ENCODE assay signal across 11 mouse cellular contexts in genomic region chr13:6642453-6642852, GRCm38 (mm10). TPM values are rescaled to one million over a fixed set of nuclear protein-coding genes. Genes with fewer than 3 reads are reported as not detected.
DNase-seq lines count a peak whose midpoint lies in the region; ATAC-seq and TF ChIP-seq lines count a peak whose summit lies in the region.
"Had no signal": no experiment of that assay in that cellular context is flagged by ENCODE, and none has a peak within 500 bp of the region (broad histone marks: within the 10 kb centered on the region; RNA-seq: fewer than 3 reads in every experiment).

No protein-coding gene starts in this region.

- DNase-seq in spleen, postnatal 36 days (ENCODE audit: low spot score in 2 of 2), result peak; percentile 36 to 41
- DNase-seq in spleen, adult 12 weeks (ENCODE audit: low spot score), result no peak
- peak; percentile 36 for DNase-seq in adrenal gland, postnatal 14 days
- DNase-seq in stomach, postnatal 0 days (ENCODE audit: low spot score), result no peak
- no peak for DNase-seq in right cerebral cortex, adult 2 months (ENCODE audit: low spot score in 2 of 2)
- DNase-seq: embryo, embryonic 11 days had no signal

- peak; percentile 40 for ATAC-seq in intestine, embryonic 15.5 days
- ATAC-seq in stomach, postnatal 0 days (ENCODE audit: low FRiP score, low TSS enrichment), result peak; percentile 57
- no peak for ATAC-seq in cerebellum, adult (ENCODE audit: insufficient number of reproducible peaks, low FRiP score, low TSS enrichment)
- ATAC-seq in forebrain, embryonic 12.5 days (ENCODE audit: low FRiP score), result no peak

- no peak overlapping the region for H3K9ac ChIP-seq in intestine, embryonic 15.5 days
- no peak overlapping the region for H3K9ac ChIP-seq in stomach, postnatal 0 days (ENCODE audit: low read length)
- no peak overlapping the region for H3K9ac ChIP-seq in forebrain, embryonic 12.5 days
- H3K9ac ChIP-seq: liver, embryonic 15.5 days had no signal

- peaks cover 7% of the 10 kb centered on the region; the same call in 1 of the 2 replicates for H3K4me1 ChIP-seq in intestine, embryonic 15.5 days (replicated peaks)
- peaks cover 3% of the 10 kb centered on the region for H3K4me1 ChIP-seq in stomach, postnatal 0 days (replicated peaks; ENCODE audit: control insufficient read depth, insufficient read depth)
- H3K4me1 ChIP-seq in forebrain, embryonic 12.5 days, result peaks cover 6% of the 10 kb centered on the region

- no peaks in the 10 kb centered on the region for H3K36me3 ChIP-seq in intestine, embryonic 15.5 days
- H3K36me3 ChIP-seq in stomach, postnatal 0 days (ENCODE audit: control insufficient read depth, insufficient read depth, low read length), result no peaks in the 10 kb centered on the region
- H3K36me3 ChIP-seq in forebrain, embryonic 12.5 days (replicated peaks), result no peaks in the 10 kb centered on the region
- H3K36me3 ChIP-seq: liver, embryonic 15.5 days had no signal

- TF ChIP-seq EP300 in stomach, postnatal 0 days (optimal IDR thresholded peaks at IDR 0.05), result no peak

- H3K27me3 ChIP-seq in intestine, embryonic 15.5 days (replicated peaks), result no peaks in the 10 kb centered on the region
- no peaks in the 10 kb centered on the region for H3K27me3 ChIP-seq in stomach, postnatal 0 days (ENCODE audit: control insufficient read depth, insufficient read depth, low read length)
- peaks cover 6% of the 10 kb centered on the region; the same call in 1 of the 2 replicates for H3K27me3 ChIP-seq in forebrain, embryonic 12.5 days

- H3K9me3 ChIP-seq in intestine, embryonic 15.5 days, result no peaks in the 10 kb centered on the region
- no peaks in the 10 kb centered on the region for H3K9me3 ChIP-seq in stomach, postnatal 0 days (ENCODE audit: control insufficient read depth, low read length)
- H3K9me3 ChIP-seq in forebrain, embryonic 12.5 days, result no peaks in the 10 kb centered on the region
- H3K9me3 ChIP-seq: liver, embryonic 15.5 days had no signal

- H3K4me3 ChIP-seq in intestine, embryonic 15.5 days (replicated peaks), result no peak overlapping the region
- no peak overlapping the region for H3K4me3 ChIP-seq in stomach, postnatal 0 days (ENCODE audit: low read depth, low read length)
- H3K4me3 ChIP-seq in forebrain, embryonic 12.5 days (replicated peaks), result no peak overlapping the region
- H3K4me3 ChIP-seq: liver, embryonic 15.5 days; myocyte had no signal

- H3K27ac ChIP-seq in intestine, embryonic 15.5 days, result no peak overlapping the region
- H3K27ac ChIP-seq in stomach, postnatal 0 days (replicated peaks), result no peak overlapping the region
- no peak overlapping the region for H3K27ac ChIP-seq in forebrain, embryonic 12.5 days
- H3K27ac ChIP-seq: liver, embryonic 15.5 days had no signal

- TF ChIP-seq CTCF in stomach, postnatal 0 days (IDR thresholded peaks at IDR 0.05; ENCODE audit: low read depth), result no peak

- WGBS in intestine, embryonic 15.5 days, result 81% methylated on average over 5 of the region's 5 CpGs
- WGBS in stomach, postnatal 0 days, result 80% methylated on average over 5 of the region's 5 CpGs
- WGBS in forebrain, embryonic 12.5 days, result 91% methylated on average over 5 of the region's 5 CpGs

- no peak overlapping the region for H3K4me2 ChIP-seq in intestine, embryonic 15.5 days (replicated peaks)
- no peak overlapping the region for H3K4me2 ChIP-seq in stomach, postnatal 0 days (replicated peaks; ENCODE audit: low read depth)
- H3K4me2 ChIP-seq in forebrain, embryonic 12.5 days, result no peak overlapping the region
- H3K4me2 ChIP-seq: liver, embryonic 15.5 days had no signal

RNA-seq across cellular contexts. Expression of gene Pfkp, which starts 6.1 kb away (rescaled TPM):
- total RNA-seq in adrenal gland, postnatal 14 days (2021), result 50.8 and 57.1 TPM in 2 replicates
- polyA plus RNA-seq in intestine, embryonic 15.5 days (2015; fragmentation: Nextera tagmentation; extraction: Ambion mirVana), result 98.5 and 102 TPM in 2 replicates
- 34.7 and 41.1 TPM in 2 replicates for polyA plus RNA-seq in stomach, postnatal 0 days (2015; fragmentation: Nextera tagmentation; extraction: Ambion mirVana)
- polyA plus RNA-seq in forebrain, embryonic 12.5 days (2016; fragmentation: Nextera tagmentation; extraction: Ambion mirVana), result 29.6 and 30.1 TPM in 2 replicates

Comparison
In these comparisons a context has a peak if more than half of its experiments do, and no peak if none do; other contexts are left out.
1. DNase-seq: peak in spleen, postnatal 36 days (2 of 2) and adrenal gland, postnatal 14 days (single experiment); none in spleen, adult 12 weeks (single experiment), stomach, postnatal 0 days (single experiment) and right cerebral cortex, adult 2 months (0 of 2).
2. ATAC-seq: peak in intestine, embryonic 15.5 days (single experiment) and stomach, postnatal 0 days (single experiment); none in cerebellum, adult (single experiment) and forebrain, embryonic 12.5 days (single experiment).